Mouse (Mus musculus) urinary bladder, postnatal 4 days (tissue): ENCODE data around the gene Kat14.

Experiments used
- DNase-seq, 2 experiments: peaks; one replicate each; pipeline ENCODE4 v3.0.0; 2021 to 2022; ENCODE audit warnings: low spot score in 2 of 2

Kat14 gene

GRCm38 (mm10) chr2:144382624-144383138 lies 13.9 kb downstream of the Kat14 start:
- DNase-seq, result no peak

GRCm38 (mm10) chr2:144386296-144386695 lies 17.5 kb downstream of the Kat14 start:
- DNase-seq, result no peak

- no peak for DNase-seq
Observed at GRCm38 (mm10) chr2:144388416-144388815, 19.6 kb downstream of the Kat14 start.

GRCm38 (mm10) chr2:144399531-144399930 lies 30.7 kb downstream of the Kat14 start:
- no peak for DNase-seq

GRCm38 (mm10) chr2:144400659-144401058 lies 31.9 kb downstream of the Kat14 start:
- DNase-seq, result no peak

- DNase-seq, result no peak
Observed at GRCm38 (mm10) chr2:144409037-144409436, 40.3 kb downstream of the Kat14 start.

- DNase-seq, result no peak
Observed at GRCm38 (mm10) chr2:144410603-144411002, 41.8 kb downstream of the Kat14 start.

GRCm38 (mm10) chr2:144414646-144415045 lies 45.9 kb downstream of the Kat14 start:
- no peak for DNase-seq

GRCm38 (mm10) chr2:144416859-144417258 lies 48.1 kb downstream of the Kat14 start:
- DNase-seq, result no peak

GRCm38 (mm10) chr2:144418062-144418461 lies 49.3 kb downstream of the Kat14 start:
- no peak for DNase-seq

GRCm38 (mm10) chr2:144422094-144422675 lies 53.4 kb downstream of the Kat14 start:
- no peak for DNase-seq

GRCm38 (mm10) chr2:144425761-144426160 lies 57.0 kb downstream of the Kat14 start:
- DNase-seq, result no peak

GRCm38 (mm10) chr2:144427852-144428251 lies 59.1 kb downstream of the Kat14 start:
- DNase-seq, result no peak

- DNase-seq, result no peak
Observed at GRCm38 (mm10) chr2:144428659-144429058, 59.9 kb downstream of the Kat14 start.

- DNase-seq, result no peak
Observed at GRCm38 (mm10) chr2:144429171-144429570, 60.4 kb downstream of the Kat14 start.

GRCm38 (mm10) chr2:144431286-144431825 lies 62.6 kb downstream of the Kat14 start:
- no peak for DNase-seq

GRCm38 (mm10) chr2:144435679-144436078 lies 66.9 kb downstream of the Kat14 start:
- DNase-seq, result no peak

GRCm38 (mm10) chr2:144438424-144438823 lies 69.6 kb downstream of the Kat14 start:
- no peak for DNase-seq

- DNase-seq, result no peak
Observed at GRCm38 (mm10) chr2:144439191-144439700, 70.5 kb downstream of the Kat14 start.

GRCm38 (mm10) chr2:144441386-144441915 lies 72.7 kb downstream of the Kat14 start:
- DNase-seq, result no peak

- no peak for DNase-seq
Observed at GRCm38 (mm10) chr2:144446360-144446999, 77.7 kb downstream of the Kat14 start.

GRCm38 (mm10) chr2:144450378-144450777 lies 81.6 kb downstream of the Kat14 start:
- DNase-seq, result no peak
